In the genomic region with DNA sequence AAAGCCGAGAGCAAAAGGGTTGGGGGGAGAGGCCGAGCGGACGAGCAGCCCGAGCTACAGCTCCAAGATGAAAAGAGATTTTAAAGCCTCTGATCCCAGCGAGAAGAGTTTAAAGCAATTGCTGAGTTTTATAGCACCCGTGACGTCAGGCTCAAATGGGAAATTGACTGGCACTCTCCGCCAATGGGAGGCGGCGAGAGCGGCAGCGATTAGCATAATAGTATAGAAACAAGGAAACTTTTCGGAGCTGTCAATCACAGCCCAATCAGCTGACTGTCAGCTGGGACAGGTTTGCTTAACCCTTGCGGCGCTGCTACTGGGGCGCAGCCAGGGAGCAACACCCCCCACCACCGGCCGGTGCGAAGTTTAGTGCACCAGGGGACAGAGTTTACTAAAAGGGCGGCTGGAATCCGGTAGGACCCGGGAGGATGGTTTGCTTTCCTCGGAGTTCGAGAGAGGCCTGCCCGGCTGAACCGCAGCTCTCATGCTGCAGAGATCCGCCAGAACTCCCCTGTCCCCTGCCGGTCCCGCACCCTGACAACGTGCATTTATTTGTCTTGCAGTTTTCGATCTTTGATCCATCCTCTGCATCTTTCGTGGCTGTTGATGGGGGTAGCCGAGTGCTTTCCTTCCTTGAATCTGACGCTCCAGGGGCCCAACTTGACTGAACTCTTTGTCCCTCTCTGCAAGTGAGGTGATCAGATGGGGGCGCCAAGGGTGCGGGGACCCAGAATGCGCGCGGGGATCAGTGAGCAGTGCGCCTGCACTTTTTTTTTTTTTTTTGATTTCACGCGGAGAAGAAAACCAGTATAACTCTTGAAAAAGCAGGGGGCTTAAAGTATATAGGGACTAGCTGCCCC, we compare ENCODE assay signal across 7 mouse cellular contexts. TPM values are rescaled to one million over a fixed set of nuclear protein-coding genes. Genes with fewer than 3 reads are reported as not detected.
DNase-seq lines count a peak whose midpoint lies in the region; ATAC-seq and TF ChIP-seq lines count a peak whose summit lies in the region.

Gene Maf (minus strand): TSS at position 64 of the 860 bp plus-strand sequence.

- H3K4me2 ChIP-seq in embryonic facial prominence, embryonic 14.5 days (ENCODE audit: low read depth, low read length), result peak within 1 kb of the TSS; percentile 79
- H3K4me2 ChIP-seq in limb, embryonic 13.5 days (replicated peaks), result peak within 1 kb of the TSS; percentile 88
- peak within 1 kb of the TSS; percentile 94 for H3K4me2 ChIP-seq in midbrain, embryonic 15.5 days

- H3K36me3 ChIP-seq in embryonic facial prominence, embryonic 14.5 days (ENCODE audit: control insufficient read depth, insufficient read depth, low read length), result no peaks in the 10 kb centered on the region
- no peaks in the 10 kb centered on the region for H3K36me3 ChIP-seq in limb, embryonic 13.5 days
- no peaks in the 10 kb centered on the region for H3K36me3 ChIP-seq in midbrain, embryonic 15.5 days (replicated peaks)
- 0 out of 2 replicates have a peak, but pooled peaks cover 3% of the 10 kb centered on the region for H3K36me3 ChIP-seq in spleen, adult 2 months (ENCODE audit: control insufficient read depth, insufficient read depth, low read length)

- H3K4me1 ChIP-seq in bone marrow, adult 2 months (ENCODE audit: control insufficient read depth, insufficient read depth, low read length), result no peaks in the 10 kb centered on the region
- H3K4me1 ChIP-seq in embryonic facial prominence, embryonic 14.5 days (ENCODE audit: control insufficient read depth, insufficient read depth, low read length), result peaks cover 5% of the 10 kb centered on the region; the same call in 1 of the 2 replicates
- peaks cover 22% of the 10 kb centered on the region for H3K4me1 ChIP-seq in limb, embryonic 13.5 days
- H3K4me1 ChIP-seq in midbrain, embryonic 15.5 days, result peaks cover 37% of the 10 kb centered on the region
- peaks cover 3% of the 10 kb centered on the region for H3K4me1 ChIP-seq in spleen, adult 2 months (ENCODE audit: control insufficient read depth, insufficient read depth, insufficient read length)

- no peak for TF ChIP-seq CTCF in bone marrow, adult 2 months (IDR thresholded peaks at IDR 0.05; ENCODE audit: control insufficient read depth, insufficient read depth, low read length)
- no peak for TF ChIP-seq CTCF in spleen, adult 2 months (IDR thresholded peaks at IDR 0.05; ENCODE audit: extremely low read depth, insufficient read depth, insufficient read length, insufficient replicate concordance)

- ATAC-seq in embryonic facial prominence, embryonic 14.5 days (ENCODE audit: low read depth), result peak; percentile 75
- ATAC-seq in limb, embryonic 13.5 days (ENCODE audit: low FRiP score, low read depth), result peak; percentile 80
- peak; percentile 73 for ATAC-seq in midbrain, embryonic 15.5 days (replicated peaks)

- peak within 1 kb of the TSS; percentile 71 for H3K9ac ChIP-seq in embryonic facial prominence, embryonic 14.5 days (ENCODE audit: low read depth, low read length)
- peak within 1 kb of the TSS; percentile 88 for H3K9ac ChIP-seq in limb, embryonic 13.5 days
- H3K9ac ChIP-seq in midbrain, embryonic 15.5 days, result peak within 1 kb of the TSS; percentile 65

- under 1% methylated on average over 43 of the region's 43 CpGs for WGBS in bone marrow, adult 2 months
- 1% methylated on average over 42 of the region's 43 CpGs for WGBS in embryonic facial prominence, embryonic 14.5 days
- WGBS in limb, embryonic 13.5 days, result under 1% methylated on average over 43 of the region's 43 CpGs
- WGBS in midbrain, embryonic 15.5 days, result under 1% methylated on average over 43 of the region's 43 CpGs
- under 1% methylated on average over 43 of the region's 43 CpGs for WGBS in spleen, adult 2 months

- H3K9me3 ChIP-seq in embryonic facial prominence, embryonic 14.5 days (ENCODE audit: control insufficient read depth, low read length), result no peaks in the 10 kb centered on the region
- H3K9me3 ChIP-seq in limb, embryonic 13.5 days, result no peaks in the 10 kb centered on the region
- no peaks in the 10 kb centered on the region for H3K9me3 ChIP-seq in midbrain, embryonic 15.5 days

- TF ChIP-seq POLR2A in bone marrow, adult 2 months (IDR thresholded peaks at IDR 0.05; ENCODE audit: borderline replicate concordance, control insufficient read depth, low read depth, low read length), result no peak; the same call in 1 of the 2 replicates
- peak; percentile 44; the same call in 1 of the 2 replicates for TF ChIP-seq POLR2A in spleen, adult 2 months (IDR thresholded peaks at IDR 0.05; ENCODE audit: low read depth, low read length)

- peak within 1 kb of the TSS; percentile 82 for H3K4me3 ChIP-seq in bone marrow, adult 2 months (replicated peaks; ENCODE audit: control insufficient read depth, low read depth, low read length)
- H3K4me3 ChIP-seq in embryonic facial prominence, embryonic 14.5 days (ENCODE audit: low read depth, low read length), result peak within 1 kb of the TSS; percentile 58
- peak within 1 kb of the TSS; percentile 69 for H3K4me3 ChIP-seq in limb, embryonic 13.5 days
- peak within 1 kb of the TSS; percentile 74 for H3K4me3 ChIP-seq in midbrain, embryonic 15.5 days
- peak within 1 kb of the TSS; percentile 83 for H3K4me3 ChIP-seq in spleen, adult 2 months (ENCODE audit: extremely low read depth, insufficient read depth, insufficient read length)

- 0 out of 2 replicates have a peak, but pooled peaks cover 9% of the 10 kb centered on the region for H3K27me3 ChIP-seq in embryonic facial prominence, embryonic 14.5 days (replicated peaks; ENCODE audit: control insufficient read depth, insufficient read depth, low read length)
- peaks cover 28% of the 10 kb centered on the region for H3K27me3 ChIP-seq in limb, embryonic 13.5 days
- H3K27me3 ChIP-seq in midbrain, embryonic 15.5 days (replicated peaks), result peaks cover 12% of the 10 kb centered on the region
- H3K27me3 ChIP-seq in spleen, adult 2 months (ENCODE audit: control insufficient read depth, insufficient read depth, low read length), result peaks cover 18% of the 10 kb centered on the region

- DNase-seq in embryonic facial prominence, embryonic 14.5 days (ENCODE audit: low spot score), result peak; percentile 98
- DNase-seq in heart, adult 9 months (ENCODE audit: low spot score in 2 of 2), result peak; percentile 88 to 89
- DNase-seq in kidney, adult 9 months, result peak; percentile 98
- peak; percentile 83 to 85 for DNase-seq in spleen, adult 2 months (ENCODE audit: low read depth in 1 of 2, low spot score in 2 of 2)

- H3K27ac ChIP-seq in bone marrow, adult 2 months (ENCODE audit: control insufficient read depth, insufficient read depth, low read depth, low read length, poor library complexity), result peak within 1 kb of the TSS; percentile 86
- peak within 1 kb of the TSS; percentile 86 for H3K27ac ChIP-seq in embryonic facial prominence, embryonic 14.5 days (replicated peaks; ENCODE audit: low read depth, low read length)
- H3K27ac ChIP-seq in limb, embryonic 13.5 days, result peak within 1 kb of the TSS; percentile 92
- peak within 1 kb of the TSS; percentile 86 for H3K27ac ChIP-seq in midbrain, embryonic 15.5 days
- H3K27ac ChIP-seq in spleen, adult 2 months (ENCODE audit: insufficient read depth, low read length), result peak within 1 kb of the TSS; percentile 88

RNA-seq across cellular contexts. Expression of gene Maf, which starts in this region (rescaled TPM):
- polyA plus RNA-seq in bone marrow, adult 2 months (2011; ENCODE audit: insufficient read depth, insufficient read length, low replicate concordance, missing spikeins), result 8.2 and 11.1 TPM in 2 replicates
- polyA plus RNA-seq in embryonic facial prominence, embryonic 14.5 days (2014; fragmentation: Nextera tagmentation; extraction: Ambion mirVana), result 14.3 and 14.8 TPM in 2 replicates
- 8.1 TPM in 2 replicates for polyA plus RNA-seq in limb, embryonic 13.5 days (2015; fragmentation: Nextera tagmentation; extraction: Ambion mirVana)
- 7.0 and 7.5 TPM in 2 replicates for polyA plus RNA-seq in midbrain, embryonic 15.5 days (2015; fragmentation: Nextera tagmentation; extraction: Ambion mirVana)
- 16.6 and 18.7 TPM in 2 replicates for polyA plus RNA-seq in spleen, adult 2 months (2012; rRNA removed)

Comparison
In these comparisons a context has a peak if more than half of its experiments do, and no peak if none do; other contexts are left out.
1. Peak in every context shown above with its lines: DNase-seq, ATAC-seq, H3K4me3 ChIP-seq and H3K27ac ChIP-seq.